Mouse (Mus musculus) G1E (cell line): ENCODE results near the gene Gpsm1.

Experiments
- CTCF ChIP-seq: IDR thresholded peaks from 2 replicates; pipeline ENCODE4 v1.5.1; 2012; ENCODE audit warnings: low read depth, low read length, inconsistent platforms, mixed read lengths
- GATA1 ChIP-seq: IDR thresholded peaks from 2 replicates; pipeline ENCODE4 v1.6.1; 2012; ENCODE audit warnings: borderline replicate concordance, low read length, inconsistent platforms, mixed read lengths
- GATA2 ChIP-seq: IDR thresholded peaks from 2 replicates; pipeline ENCODE4 v1.6.1; 2012; ENCODE audit warnings: low read depth, low read length, inconsistent platforms, borderline replicate concordance
- POLR2AphosphoS5 ChIP-seq: IDR thresholded peaks from 2 replicates; pipeline ENCODE4 v1.6.1; 2012; ENCODE audit warnings: low read depth, low read length, inconsistent platforms; ENCODE audit not compliant: insufficient replicate concordance
- TAL1 ChIP-seq: conservative IDR thresholded peaks from 2 replicates; pipeline ENCODE4 v1.6.1; 2012; ENCODE audit warnings: low read depth, low read length, inconsistent platforms, mixed read lengths

- TF ChIP-seq CTCF (no peak), GATA1 (no peak), TAL1 (no peak), GATA2 (no peak), POLR2AphosphoS5 (no peak)
Measured at GRCm38 (mm10) chr2:26304711-26305110, 10.6 kb upstream of the Gpsm1 start.
